Mouse (Mus musculus): ENCODE measurements around the gene Trabd.
A peak's percentile ranks its signal among the peaks of the same experiment; 100 is the strongest.

Gene Trabd

DNA sequence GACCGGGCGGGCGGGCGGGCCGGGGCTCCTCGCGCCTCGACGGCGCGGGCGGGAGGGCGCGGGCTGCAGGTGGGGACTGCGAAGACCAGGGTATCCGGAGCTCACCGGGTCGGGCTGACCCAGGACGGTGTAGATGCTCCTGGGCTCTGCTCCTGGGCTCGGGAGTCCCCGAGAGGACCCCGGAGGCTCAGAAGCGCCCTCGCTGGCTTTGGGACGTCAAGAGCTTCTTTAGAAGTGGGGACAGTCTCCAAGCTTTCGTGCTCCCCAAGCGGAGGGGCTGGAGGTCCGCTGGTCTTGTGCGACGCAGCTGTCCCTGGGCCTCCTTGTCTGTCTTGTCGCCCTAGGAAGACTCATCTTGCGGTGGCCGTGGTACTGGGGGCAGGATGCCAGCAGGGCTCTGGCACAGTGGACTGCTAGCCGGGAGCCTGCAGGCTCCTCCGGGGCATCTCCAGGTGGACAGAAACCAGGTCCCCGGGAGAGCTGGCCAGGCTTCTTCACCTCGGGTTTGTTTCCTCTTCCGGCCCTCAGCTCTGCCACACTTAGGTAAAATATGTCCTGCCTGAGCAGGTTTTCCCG lies 1.3 kb downstream of the Trabd start:
- no peak for DNase-seq (ENCODE audit: extremely low read depth, low read depth, low spot score)

DNA sequence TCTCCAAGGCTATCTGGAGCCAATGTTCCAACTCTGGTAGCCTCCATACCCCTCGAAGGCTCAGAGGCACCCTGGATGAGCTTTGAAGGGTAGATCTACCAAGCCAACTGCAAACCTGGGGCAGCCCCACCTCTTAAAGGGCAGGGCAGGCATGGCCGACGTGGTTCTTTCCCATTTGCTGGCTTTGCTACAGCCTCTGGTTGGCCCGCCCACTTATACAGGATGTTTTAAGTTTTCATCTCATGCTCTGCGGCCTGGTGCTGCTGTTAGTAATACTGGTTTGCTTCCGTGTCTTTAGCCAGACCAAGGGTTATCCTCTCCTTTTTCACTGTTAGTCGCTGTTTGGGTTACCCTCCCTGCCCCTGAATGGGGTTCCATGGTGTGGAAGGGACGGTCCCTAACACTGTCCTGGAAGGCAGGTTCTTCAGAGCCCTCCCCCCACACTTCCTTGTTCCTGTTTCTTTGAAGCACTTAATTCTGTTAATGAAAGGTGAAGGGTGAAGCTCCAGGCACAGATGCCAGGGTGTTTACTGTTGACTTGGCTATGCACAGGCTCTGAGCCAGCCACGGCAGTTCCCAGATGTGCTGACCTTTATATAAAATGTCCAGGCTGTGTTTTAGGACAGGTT lies 3.4 kb downstream of the Trabd start:
- DNase-seq (ENCODE audit: extremely low read depth, low read depth, low spot score) = peak; percentile 42

DNA sequence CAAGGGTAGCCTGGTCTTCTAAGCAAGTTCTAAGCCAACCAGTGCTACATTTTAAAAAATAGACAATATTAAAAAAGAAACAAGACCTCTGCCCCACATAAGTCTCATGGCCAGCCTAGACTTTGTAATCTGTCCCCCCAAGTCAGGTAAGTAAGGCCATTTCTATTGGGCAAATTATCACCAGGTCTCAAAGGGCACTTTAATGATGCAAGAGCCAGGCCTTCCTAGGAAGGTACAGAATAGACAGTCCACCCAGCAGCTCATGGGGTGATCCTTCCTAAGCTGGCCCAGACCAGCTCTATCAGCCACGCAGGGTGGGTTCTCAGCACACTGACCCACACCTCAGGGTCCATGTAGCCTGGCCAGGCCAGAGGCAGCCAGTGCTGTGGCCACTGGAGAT lies 9.0 kb downstream of the Trabd start:
- no peak for DNase-seq (ENCODE audit: extremely low read depth, low read depth, low spot score)

DNA sequence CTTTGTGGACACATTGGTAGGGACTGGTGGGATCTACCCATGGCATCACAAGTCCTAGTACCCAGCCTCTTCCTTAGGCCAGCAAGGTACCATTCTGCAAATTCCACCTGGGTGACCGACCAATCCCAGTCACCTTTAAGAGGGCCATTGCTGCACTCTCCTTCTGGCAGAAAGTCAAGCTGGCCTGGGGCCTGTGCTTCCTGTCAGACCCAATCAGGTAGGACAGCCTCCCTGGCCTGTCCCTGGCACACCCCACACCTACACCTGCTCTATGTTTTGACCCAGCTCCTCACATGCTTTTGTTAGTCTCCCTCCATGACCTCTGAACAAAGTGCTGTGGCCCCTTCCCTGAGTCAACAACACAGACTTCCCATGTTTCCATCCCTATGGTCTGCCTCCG lies 9.9 kb downstream of the Trabd start:
- DNase-seq (ENCODE audit: extremely low read depth, low read depth, low spot score) = no peak

DNA sequence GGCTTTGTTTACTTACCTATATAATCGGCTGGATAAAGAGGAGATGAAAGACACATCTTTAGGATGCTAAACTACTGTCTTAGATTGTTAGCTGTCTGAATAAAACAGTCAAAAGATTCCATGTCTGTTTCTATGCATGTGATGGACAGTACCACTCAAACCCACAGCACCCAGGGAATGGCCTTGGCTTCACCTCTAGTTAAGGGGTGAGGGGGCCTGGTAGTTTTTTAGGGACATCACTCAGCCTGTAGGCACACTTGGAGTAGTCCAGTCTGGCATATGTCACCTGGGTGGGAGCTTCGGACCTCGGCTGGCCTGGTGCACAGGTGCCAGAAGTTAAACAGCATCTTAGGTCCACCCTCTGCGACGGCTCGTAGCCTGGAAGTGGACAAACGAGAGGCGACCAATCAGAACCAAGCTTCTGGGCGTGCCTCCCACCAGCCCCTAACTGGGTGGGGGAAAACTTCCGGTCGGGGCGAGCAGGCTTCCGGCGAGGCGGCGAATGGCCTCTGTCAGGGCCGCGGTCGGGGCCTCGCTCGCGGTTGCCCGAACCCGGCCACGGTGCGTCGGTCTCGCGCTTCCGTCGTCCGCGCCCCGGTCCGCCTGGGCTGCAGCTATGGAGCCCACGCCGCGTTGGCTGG lies 13.8 kb downstream of the Trabd start, which contains the start of gene Selenoo:
Gene Selenoo, plus strand, starts transcription at position 478 of the 641 bp plus-strand sequence.
- DNase-seq (ENCODE audit: extremely low read depth, low read depth, low spot score) = no peak

DNA sequence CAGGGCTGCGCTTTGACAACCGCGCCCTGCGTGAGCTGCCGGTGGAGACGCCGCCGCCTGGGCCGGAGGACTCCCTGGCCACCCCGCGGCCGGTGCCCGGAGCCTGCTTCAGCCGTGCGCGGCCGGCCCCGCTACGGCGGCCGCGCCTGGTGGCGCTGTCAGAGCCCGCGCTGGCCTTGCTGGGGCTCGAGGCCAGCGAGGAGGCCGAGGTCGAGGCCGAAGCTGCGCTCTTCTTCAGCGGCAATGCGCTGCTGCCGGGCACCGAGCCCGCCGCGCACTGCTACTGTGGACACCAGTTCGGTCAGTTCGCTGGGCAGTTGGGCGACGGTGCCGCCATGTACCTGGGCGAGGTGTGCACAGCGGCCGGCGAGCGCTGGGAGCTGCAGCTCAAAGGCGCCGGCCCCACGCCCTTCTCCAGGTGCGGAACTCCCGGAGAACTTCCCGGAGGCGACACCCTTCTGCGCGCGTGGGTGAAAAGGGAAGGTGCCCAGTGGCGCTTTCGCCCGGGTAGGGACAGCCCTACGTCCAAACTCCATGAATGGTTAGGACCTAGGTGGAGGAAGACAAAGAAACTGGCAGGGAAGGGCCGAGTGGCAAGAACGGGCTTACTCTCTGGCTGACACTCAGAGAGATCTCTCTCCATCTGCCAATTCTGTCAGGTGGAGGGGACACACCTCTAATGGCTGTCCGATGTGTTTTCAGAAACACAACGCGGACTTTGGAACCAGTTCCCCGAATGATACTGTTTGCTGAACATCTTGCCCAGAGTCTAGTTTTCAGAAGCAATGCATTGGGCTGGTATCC lies 14.5 kb downstream of the Trabd start:
- no peak for DNase-seq (ENCODE audit: extremely low read depth, low read depth, low spot score)

DNA sequence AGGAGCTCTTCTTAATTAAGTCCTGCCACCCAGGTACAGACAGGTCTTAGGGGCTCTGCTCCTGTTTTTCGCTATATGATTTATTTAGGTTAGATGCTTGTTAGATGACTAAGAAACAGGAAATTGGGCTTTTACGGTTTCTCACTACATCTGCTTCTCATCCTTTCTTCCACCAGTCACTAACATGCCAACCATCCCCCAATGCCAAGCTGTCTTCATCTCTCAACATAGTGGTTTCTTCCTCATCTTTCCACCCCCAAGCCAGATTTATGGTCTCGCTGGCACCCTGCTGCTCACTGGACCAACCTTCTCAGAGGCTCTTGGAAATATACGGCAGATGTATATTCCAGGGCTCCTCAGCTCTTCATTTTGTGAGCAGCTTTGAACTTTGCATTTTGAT lies 15.7 kb downstream of the Trabd start:
- DNase-seq (ENCODE audit: extremely low read depth, low read depth, low spot score) = no peak

DNA sequence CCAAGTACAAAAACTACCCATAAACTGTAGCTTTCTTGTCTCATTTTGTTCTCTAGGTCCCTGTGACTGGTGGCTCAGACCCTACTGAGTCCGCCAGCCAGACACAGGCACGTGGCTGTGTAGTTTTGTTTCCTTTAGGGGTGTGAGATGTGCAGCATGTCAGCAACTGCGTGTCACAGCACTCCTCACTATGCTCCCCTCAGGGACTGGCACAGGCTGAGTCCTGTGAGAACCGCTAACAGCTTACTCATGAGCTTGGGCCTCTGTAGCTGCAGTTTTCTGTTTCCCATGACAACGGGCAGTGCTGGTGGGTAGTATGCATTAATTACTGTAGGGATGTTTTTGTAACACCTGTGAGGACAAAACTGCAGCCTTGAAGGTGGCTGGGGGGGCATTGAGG lies 17.3 kb downstream of the Trabd start:
- DNase-seq (ENCODE audit: extremely low read depth, low read depth, low spot score) = no peak

DNA sequence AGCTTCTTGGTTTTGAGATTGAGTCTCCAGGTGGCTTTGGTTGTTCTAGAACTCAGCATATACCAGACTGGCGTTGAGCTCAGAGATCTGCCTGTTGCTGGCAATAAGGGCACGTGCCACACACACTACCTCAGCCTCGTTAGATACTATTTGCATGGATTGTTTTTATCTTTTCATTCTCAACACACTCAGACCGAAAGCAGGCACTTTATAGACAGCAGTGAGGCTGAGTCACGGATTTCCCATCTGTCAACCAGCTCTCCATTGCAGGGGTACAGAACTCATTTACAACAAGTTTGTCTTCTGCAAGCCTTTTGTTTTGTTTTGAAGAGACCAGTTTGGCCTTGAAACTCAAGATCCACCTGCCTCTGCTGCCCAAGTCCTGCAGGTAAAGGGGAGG lies 22.5 kb downstream of the Trabd start:
- no peak for DNase-seq (ENCODE audit: extremely low read depth, low read depth, low spot score)

DNA sequence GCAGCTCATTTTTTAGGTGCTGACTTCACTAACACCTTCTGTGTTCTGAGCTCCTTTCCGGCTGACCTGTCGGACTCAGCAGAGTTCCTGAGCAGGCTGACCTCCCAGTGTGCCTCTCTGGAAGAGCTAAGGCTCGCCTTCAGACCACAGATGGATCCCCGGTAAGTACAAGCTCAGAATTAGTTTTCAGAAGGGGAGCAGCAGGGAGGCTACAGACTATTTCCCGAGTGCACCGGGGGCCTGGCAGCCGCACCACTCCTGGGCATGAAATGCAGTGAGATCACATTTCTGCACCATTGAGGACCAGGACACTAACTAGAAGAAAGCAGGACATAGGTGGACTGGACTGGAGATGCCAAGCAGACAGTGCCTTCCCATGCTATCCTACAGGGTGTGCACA lies 23.7 kb downstream of the Trabd start:
- DNase-seq (ENCODE audit: extremely low read depth, low read depth, low spot score) = no peak

DNA sequence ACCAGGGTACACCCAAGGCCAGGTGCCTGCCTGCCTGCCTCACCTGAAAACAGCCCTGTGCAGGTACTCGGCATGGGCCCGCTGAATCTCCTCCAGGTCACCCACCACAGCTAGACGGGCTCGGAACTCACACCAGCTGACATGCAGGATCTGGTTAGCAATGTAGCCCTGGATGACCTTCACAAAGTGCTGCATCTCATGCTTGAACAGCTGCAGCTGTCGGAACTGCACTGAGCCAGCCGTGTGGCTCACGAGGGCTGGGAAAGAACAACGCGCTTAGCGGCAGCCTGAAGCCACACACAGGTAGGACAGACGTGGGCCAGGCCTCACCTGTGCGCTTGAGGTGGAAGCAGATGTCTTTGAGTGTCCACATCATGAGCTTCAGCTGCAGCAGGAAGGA lies 25.9 kb downstream of the Trabd start:
- no peak for DNase-seq (ENCODE audit: extremely low read depth, low read depth, low spot score)

DNA sequence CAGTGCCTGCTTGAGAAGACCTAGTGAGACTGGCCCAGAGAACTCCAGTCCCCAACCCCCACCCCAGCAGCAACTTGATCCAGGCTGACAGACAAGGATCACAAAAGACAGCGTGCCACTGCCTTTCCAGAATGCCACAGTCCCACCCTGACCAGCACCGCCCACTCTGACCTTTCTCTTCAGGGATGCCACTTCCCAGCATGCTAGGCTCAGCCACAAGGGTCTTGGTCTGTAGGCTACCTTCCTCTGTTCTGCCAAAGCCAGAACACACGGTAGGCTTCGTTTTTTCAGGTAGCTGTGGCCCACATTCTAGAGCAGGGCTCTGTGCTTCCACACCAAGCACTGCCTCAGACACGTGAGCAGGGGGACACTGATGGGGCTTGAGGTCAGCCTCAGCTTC lies 27.7 kb downstream of the Trabd start:
- DNase-seq (ENCODE audit: extremely low read depth, low read depth, low spot score) = no peak

DNA sequence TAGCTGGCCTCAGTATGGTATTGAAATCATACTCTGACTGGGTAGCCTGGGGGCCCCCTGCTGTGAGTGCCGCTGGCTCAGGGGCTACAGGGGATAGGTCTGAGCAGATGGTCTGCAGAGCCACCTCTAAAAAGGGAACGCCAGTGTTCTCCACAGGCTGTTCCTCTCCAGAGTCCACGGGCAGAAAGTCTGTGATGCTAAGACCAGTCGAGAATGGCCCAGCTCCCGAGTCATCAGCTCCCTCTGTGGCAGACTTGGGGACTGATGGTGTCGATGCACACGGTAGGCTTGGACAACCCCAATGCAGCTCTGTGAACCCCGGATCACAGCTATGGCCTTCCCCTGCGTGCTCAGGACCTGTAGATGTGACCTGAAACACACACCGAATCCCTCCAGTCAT lies 29.0 kb downstream of the Trabd start:
- no peak for DNase-seq (ENCODE audit: extremely low read depth, low read depth, low spot score)

DNA sequence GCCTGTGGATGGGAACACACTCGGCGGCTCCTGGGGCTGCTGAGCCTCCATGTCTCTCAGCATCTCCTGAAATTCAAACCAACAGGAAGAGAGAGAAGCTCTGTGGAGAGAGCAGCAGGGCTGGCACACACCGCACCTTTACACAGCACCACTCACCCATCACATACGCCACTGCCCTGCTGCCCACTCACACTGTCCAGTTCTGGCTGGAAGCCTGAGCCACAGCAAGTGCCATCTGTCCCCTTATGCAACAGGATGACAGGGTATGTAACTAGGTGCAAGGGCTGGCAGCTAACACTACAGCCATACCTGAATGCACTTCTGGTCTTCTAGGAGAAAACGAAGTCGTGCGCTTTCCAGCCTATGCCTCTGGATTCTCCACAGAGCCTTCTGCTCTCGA lies 29.5 kb downstream of the Trabd start:
- no peak for DNase-seq (ENCODE audit: extremely low read depth, low read depth, low spot score)

DNA sequence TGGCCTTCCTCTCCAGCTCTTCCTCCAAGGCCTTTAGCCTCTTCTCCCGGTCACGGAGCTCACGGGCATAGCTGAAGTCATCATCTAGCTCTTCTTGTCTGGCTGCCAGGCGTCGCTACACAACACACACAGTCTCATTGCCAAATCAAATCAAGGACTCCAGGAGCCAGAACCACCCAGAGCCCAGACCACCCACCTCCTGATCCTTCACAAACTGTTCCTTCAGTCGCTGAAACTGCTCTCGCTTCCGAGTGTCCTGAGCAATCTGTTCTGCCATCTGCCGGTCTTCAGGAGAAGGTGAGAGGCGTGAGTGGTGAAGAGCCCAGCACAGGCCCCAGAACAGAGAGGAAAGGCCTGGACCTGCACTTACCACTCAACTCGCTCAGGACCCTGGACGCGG lies 31.1 kb downstream of the Trabd start:
- no peak for DNase-seq (ENCODE audit: extremely low read depth, low read depth, low spot score)

DNA sequence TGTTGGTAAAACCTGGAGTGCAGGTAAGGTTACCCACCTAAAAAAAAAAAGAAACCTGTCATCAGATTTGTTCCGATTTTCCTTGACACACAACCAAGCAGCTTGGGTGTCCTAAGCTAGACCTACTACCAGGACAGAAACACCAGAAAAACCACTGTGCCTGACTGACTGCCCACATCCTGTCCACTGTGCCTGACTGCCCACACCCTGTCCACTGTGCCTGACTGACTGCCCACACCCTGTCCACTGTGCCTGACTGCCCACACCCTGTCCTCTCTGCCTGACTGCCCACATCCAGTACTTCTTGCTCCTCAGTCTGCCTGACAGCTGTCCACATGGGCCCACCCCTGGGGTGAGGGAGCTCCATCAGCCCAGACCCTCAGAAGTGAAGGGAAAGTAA lies 32.1 kb downstream of the Trabd start:
- DNase-seq (ENCODE audit: extremely low read depth, low read depth, low spot score) = no peak

DNA sequence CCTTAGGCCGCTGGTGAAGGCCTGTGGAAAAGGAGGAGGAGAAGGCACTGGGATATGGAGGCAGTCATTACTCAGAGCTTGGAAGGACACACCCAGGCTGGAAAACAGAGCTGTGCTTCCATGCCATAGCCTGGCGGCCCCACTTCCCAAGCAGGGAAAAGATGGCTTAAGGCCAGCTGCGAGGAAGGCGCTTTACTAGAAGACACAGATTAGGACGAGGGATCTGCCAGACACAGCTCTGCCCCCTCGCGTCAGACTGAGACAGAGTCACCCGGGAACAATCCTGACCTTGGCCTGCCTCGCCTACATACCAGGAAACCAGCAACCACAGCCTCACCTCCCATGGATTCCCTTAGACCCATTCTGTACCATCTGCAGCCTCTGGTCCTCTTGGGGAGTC lies 35.2 kb downstream of the Trabd start:
- no peak for DNase-seq (ENCODE audit: extremely low read depth, low read depth, low spot score)

DNA sequence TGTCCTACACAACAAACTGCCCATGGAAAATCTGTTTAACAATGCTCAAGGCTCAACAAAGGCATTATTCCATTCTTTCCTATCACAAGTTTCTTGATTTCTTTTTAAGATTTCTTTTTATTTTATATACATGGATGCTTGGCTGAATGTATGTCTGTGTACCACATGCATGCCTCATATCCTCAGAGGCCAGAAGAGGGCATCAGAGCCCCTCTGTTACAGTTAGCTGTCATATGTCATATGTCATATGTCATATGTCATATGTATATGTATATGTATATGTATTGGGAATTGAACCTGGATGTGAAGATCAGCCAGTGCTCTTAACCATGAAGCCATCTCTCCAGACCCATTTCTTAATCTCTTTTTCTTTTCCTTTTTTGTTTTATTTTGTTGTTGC lies 43.1 kb downstream of the Trabd start:
- DNase-seq (ENCODE audit: extremely low read depth, low read depth, low spot score) = no peak

DNA sequence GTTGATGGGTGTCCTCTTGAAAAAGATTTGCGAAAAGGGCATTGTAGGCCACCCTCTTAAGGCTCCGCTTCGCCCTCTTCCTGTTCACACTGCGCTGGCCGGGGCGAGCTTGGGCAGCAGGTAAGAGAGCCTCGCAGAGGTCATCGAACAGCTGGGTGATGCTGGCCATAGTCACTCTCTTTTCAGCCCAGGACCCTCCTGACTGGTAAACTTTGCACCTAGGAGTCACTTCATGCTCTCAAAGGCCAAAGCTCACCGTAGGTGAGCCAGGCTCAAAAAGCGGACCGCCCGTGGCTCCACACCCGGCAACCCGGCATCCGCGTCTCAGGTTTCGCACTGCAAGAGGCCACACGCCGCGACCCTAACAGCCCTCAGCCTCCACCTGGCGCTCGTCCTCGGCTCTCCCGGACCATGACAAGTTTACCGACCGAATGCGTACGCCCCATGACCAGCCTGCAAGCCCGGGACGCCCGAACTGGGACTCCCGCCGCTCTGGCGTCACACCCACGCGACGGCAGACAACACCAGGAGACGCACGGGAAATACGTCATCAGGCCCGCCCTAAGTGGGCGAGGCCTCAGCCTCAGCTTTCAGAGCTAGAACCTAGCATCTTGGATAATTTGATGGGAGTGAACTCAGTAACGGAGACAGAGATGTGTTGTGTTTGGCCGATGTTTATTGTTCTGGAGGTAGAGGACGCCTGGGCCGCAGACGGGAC lies 47.9 kb downstream of the Trabd start, which contains the start of gene Tubgcp6:
Gene Tubgcp6, minus strand, starts transcription at position 464 of the 718 bp plus-strand sequence.
- DNase-seq (ENCODE audit: extremely low read depth, low read depth, low spot score) = no peak

DNA sequence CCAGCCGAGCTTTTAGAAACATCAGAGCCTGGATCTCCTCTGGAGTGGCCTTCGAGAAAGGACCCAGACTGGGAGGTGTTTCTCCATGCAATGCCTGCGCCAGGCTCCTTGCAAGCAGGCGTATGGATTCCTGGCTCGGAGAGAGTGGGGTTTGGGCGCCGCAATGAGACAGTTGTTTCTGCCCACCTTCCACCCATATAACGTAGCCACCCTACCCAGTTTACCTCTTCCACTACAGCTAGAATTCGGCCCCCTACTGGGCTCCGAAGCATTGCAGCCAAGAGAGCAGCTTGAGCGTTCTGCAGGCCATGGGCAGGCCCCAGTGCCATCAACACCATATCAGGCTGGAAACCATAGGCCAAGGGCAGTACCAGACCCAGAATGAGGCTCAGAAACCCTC lies 48.7 kb downstream of the Trabd start:
- DNase-seq (ENCODE audit: extremely low read depth, low read depth, low spot score) = no peak

DNA sequence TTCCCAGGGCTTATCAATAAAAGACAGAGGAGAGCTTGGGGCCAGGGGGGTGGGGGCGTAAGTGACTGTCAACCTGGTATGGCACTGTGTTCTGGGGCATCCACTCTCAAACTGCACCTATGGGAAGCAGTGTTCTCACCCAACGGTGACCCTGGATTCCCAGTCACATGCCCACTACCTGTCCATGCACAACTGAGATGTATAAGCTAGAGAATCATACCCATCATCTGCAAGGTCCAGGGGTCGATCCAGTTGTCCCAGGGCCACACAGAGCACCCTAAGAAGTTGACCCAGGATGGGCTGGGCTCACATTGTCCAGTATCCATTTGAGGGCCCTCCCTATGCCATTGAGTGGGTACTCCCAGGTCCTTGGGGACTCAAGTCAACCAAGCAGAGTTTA lies 49.4 kb downstream of the Trabd start:
- DNase-seq (ENCODE audit: extremely low read depth, low read depth, low spot score) = no peak

All from fat pad, adult 2 months (tissue).